Mouse (Mus musculus): Measurements from ENCODE around the gene Erc2.

GRCm38 (mm10) chr14:28280376-28280775 is 658.1 kb downstream of the Erc2 start:
- TF ChIP-seq CTCF (IDR thresholded peaks at IDR 0.05; ENCODE audit: control insufficient read depth, insufficient read depth, insufficient read length) (no peak), MYOD1 (IDR thresholded peaks at IDR 0.05; ENCODE audit: control insufficient read depth, insufficient read length, low read depth) (no peak), MYOG (IDR thresholded peaks at IDR 0.05; ENCODE audit: control insufficient read depth, extremely low read depth, insufficient read length) (no peak), FOSL1 (IDR thresholded peaks at IDR 0.05; ENCODE audit: insufficient read depth, low read length, poor library complexity, severe bottlenecking) (no peak), USF1 (IDR thresholded peaks at IDR 0.05; ENCODE audit: low read depth) (no peak), CEBPB (IDR thresholded peaks at IDR 0.05; ENCODE audit: low read depth) (no peak), MAX (IDR thresholded peaks at IDR 0.05) (no peak)
